Mouse (Mus musculus) megakaryocyte, embryonic 14.5 days (primary cell): ENCODE data around the gene Coro2a. TPM values are rescaled to one million over a fixed set of nuclear protein-coding genes. Genes with fewer than 3 reads are reported as not detected.
"Not testable (repeated sequence)": the region's sequence is repeated elsewhere in the genome, so short reads cannot be mapped to it uniquely, and the experiment has no call there.

Experiments used
- H3K27me3 ChIP-seq: replicated peaks from 2 replicates; pipeline ENCODE3; 2012; ENCODE audit warnings: inconsistent platforms
- H3K36me3 ChIP-seq: replicated peaks from 2 replicates; pipeline ENCODE3; 2012; ENCODE audit warnings: low read length, inconsistent platforms, mixed read lengths
- H3K4me1 ChIP-seq: 2 replicates; pipeline ENCODE4 v1.6.1; 2012; ENCODE audit warnings: inconsistent platforms
- H3K4me3 ChIP-seq: replicated peaks from 2 replicates; pipeline ENCODE3; 2012; ENCODE audit warnings: moderate library complexity, mild to moderate bottlenecking, inconsistent platforms
- H3K9me3 ChIP-seq: 2 replicates; pipeline ENCODE4 v1.6.1; 2012; ENCODE audit warnings: inconsistent platforms
- FLI1 ChIP-seq: IDR thresholded peaks from 2 replicates; pipeline ENCODE4 v1.6.1; 2012; ENCODE audit warnings: low read length, inconsistent platforms, mixed read lengths
- GATA1 ChIP-seq: IDR thresholded peaks from 3 replicates; pipeline ENCODE4 v1.6.1; 2012; ENCODE audit warnings: mixed read lengths, low read length, inconsistent platforms, borderline replicate concordance
- polyA plus RNA-seq: library from polyadenylated mRNA; stranded (reverse); fragments of >175 nt; gene quantifications from 2 replicates; pipeline ENCODE4 v1.2.3, GENCODE M21; 2012; ENCODE audit warnings: low replicate concordance; ENCODE audit not compliant: insufficient read depth

Coro2a gene
- polyA plus RNA-seq, result 29.8 and 31.3 TPM in 2 replicates

- TF ChIP-seq FLI1 (no peak), GATA1 (no peak)
- H3K4me3 ChIP-seq, result peak within 1 kb of the TSS; percentile 94
- H3K36me3 ChIP-seq, result peaks cover 31% of the 10 kb centered on the region
- peaks cover 61% of the 10 kb centered on the region for H3K4me1 ChIP-seq
- H3K27me3 ChIP-seq, result peaks cover 19% of the 10 kb centered on the region
- H3K9me3 ChIP-seq, result no peaks in the 10 kb centered on the region
These were observed at the start of gene Coro2a for GRCm38 (mm10) chr4:46601844-46602423. TSS of gene Coro2a (minus strand) at chr4:46602202.

GRCm38 (mm10) chr4:46650086-46650753 is 48.2 kb upstream of the Coro2a start, which contains the start of gene Tbc1d2:
TSS of gene Tbc1d2 (minus strand) at chr4:46650209.
- H3K27me3 ChIP-seq, result peaks cover 3% of the 10 kb centered on the region
- peak within 1 kb of the TSS; percentile 98 for H3K4me3 ChIP-seq
- peaks cover 50% of the 10 kb centered on the region for H3K4me1 ChIP-seq
- H3K9me3 ChIP-seq, result no peaks in the 10 kb centered on the region
- H3K36me3 ChIP-seq, result peaks cover 26% of the 10 kb centered on the region
- TF ChIP-seq FLI1 (0 out of 2 replicates have a peak, but pooled peaks have one; percentile 41), GATA1 (no peak)

GRCm38 (mm10) chr4:46649161-46649560 is 47.2 kb upstream of the Coro2a start:
- H3K4me3 ChIP-seq, result peak overlapping the region; percentile 98

GRCm38 (mm10) chr4:46643676-46644112 is 41.7 kb upstream of the Coro2a start:
- no peaks in the 10 kb centered on the region for H3K9me3 ChIP-seq
- H3K27me3 ChIP-seq, result no peaks in the 10 kb centered on the region
- TF ChIP-seq GATA1 (no peak), FLI1 (no peak)
- peak overlapping the region; percentile 76 for H3K4me3 ChIP-seq
- peaks cover 72% of the 10 kb centered on the region for H3K4me1 ChIP-seq
- peaks cover 67% of the 10 kb centered on the region for H3K36me3 ChIP-seq

More at GRCm38 (mm10) chr4:46649161-46649560, 47.2 kb upstream of the Coro2a start:
- TF ChIP-seq FLI1, result no peak
- TF ChIP-seq GATA1, result no peak
- Histone ChIP-seq H3K9me3 (no peaks in the 10 kb centered on the region), H3K36me3 (peaks cover 33% of the 10 kb centered on the region), H3K27me3 (peaks cover 3% of the 10 kb centered on the region), H3K4me1 (peaks cover 56% of the 10 kb centered on the region)

- H3K4me1 ChIP-seq, result peaks cover 70% of the 10 kb centered on the region
- peaks cover 71% of the 10 kb centered on the region for H3K36me3 ChIP-seq
- no peaks in the 10 kb centered on the region for H3K9me3 ChIP-seq
- TF ChIP-seq GATA1 (no peak), FLI1 (no peak)
- H3K4me3 ChIP-seq, result peak overlapping the region; percentile 76
- H3K27me3 ChIP-seq, result no peaks in the 10 kb centered on the region
These were observed 41.1 kb upstream of the Coro2a start for GRCm38 (mm10) chr4:46642924-46643675.

GRCm38 (mm10) chr4:46641283-46641682 is 39.3 kb upstream of the Coro2a start:
- TF ChIP-seq GATA1 (no peak), FLI1 (no peak)
- peak overlapping the region; percentile 78 for H3K4me3 ChIP-seq
- peaks cover 72% of the 10 kb centered on the region for H3K36me3 ChIP-seq
- H3K4me1 ChIP-seq, result peaks cover 66% of the 10 kb centered on the region
- no peaks in the 10 kb centered on the region for H3K27me3 ChIP-seq
- no peaks in the 10 kb centered on the region for H3K9me3 ChIP-seq

- H3K4me1 ChIP-seq, result peaks cover 68% of the 10 kb centered on the region
- H3K36me3 ChIP-seq, result peaks cover 74% of the 10 kb centered on the region
- TF ChIP-seq GATA1 (no peak), FLI1 (no peak)
- H3K27me3 ChIP-seq, result no peaks in the 10 kb centered on the region
- H3K4me3 ChIP-seq, result no peak overlapping the region
- H3K9me3 ChIP-seq, result no peaks in the 10 kb centered on the region
These were observed 37.9 kb upstream of the Coro2a start for GRCm38 (mm10) chr4:46639866-46640265.

- not testable (repeated sequence) for H3K9me3 ChIP-seq, H3K4me3 ChIP-seq, H3K27me3 ChIP-seq
- H3K36me3 ChIP-seq, result peaks cover 62% of the 10 kb centered on the region
- peaks cover 63% of the 10 kb centered on the region for H3K4me1 ChIP-seq
These were observed 35.2 kb upstream of the Coro2a start for GRCm38 (mm10) chr4:46637250-46637649.

GRCm38 (mm10) chr4:46635702-46636430 is 33.9 kb upstream of the Coro2a start:
- H3K4me3 ChIP-seq, result peak overlapping the region; percentile 23
- TF ChIP-seq FLI1 (no peak), GATA1 (no peak)
- H3K4me1 ChIP-seq, result peaks cover 66% of the 10 kb centered on the region
- no peaks in the 10 kb centered on the region for H3K27me3 ChIP-seq
- no peaks in the 10 kb centered on the region for H3K9me3 ChIP-seq
- H3K36me3 ChIP-seq, result peaks cover 61% of the 10 kb centered on the region
